Mouse (Mus musculus) spleen, adult 12 weeks (tissue): Measurements from ENCODE around the gene Ick.
A peak's percentile ranks its signal among the peaks of the same experiment; 100 is the strongest.
"Not testable (repeated sequence)": the region's sequence is repeated elsewhere in the genome, so short reads cannot be mapped to it uniquely, and the experiment has no call there.

ENCODE experiments used
- DNase-seq: peaks from one replicate; pipeline ENCODE4 v3.0.0; 2022; ENCODE audit warnings: low spot score

The Ick gene

GRCm38 (mm10) chr9:78108796-78109239 is at the start of gene Ick, which contains the start of gene Fbxo9:
TSS of gene Ick (plus strand) at chr9:78109192.
TSS of gene Fbxo9 (minus strand) at chr9:78109065.
- DNase-seq, result peak; percentile 79

- DNase-seq, result no peak
Observed at GRCm38 (mm10) chr9:78059525-78060120, 49.4 kb upstream of the Ick start.

DNA sequence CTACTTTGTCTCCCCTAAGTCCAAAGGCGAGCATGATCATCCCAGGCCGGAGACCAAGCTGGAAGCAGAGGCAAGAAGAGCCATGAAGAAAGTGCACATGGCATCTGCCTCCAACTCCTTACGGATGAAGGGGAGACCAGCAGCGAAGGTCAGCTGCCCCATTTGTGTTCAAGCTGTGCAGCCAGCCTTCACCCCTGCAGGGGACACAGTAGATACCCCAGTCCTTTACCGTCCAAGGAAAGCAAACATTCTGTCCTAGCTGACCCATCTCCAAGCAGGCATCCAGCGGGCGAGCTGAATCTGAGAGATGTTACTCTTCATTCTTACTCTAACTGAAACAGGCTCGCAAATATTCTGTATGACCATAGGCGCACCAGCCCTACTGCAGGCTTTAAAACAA is 46.6 kb upstream of the Ick start:
- DNase-seq, result no peak

- no peak for DNase-seq
Observed at GRCm38 (mm10) chr9:78064121-78064520, 44.9 kb upstream of the Ick start.

DNA sequence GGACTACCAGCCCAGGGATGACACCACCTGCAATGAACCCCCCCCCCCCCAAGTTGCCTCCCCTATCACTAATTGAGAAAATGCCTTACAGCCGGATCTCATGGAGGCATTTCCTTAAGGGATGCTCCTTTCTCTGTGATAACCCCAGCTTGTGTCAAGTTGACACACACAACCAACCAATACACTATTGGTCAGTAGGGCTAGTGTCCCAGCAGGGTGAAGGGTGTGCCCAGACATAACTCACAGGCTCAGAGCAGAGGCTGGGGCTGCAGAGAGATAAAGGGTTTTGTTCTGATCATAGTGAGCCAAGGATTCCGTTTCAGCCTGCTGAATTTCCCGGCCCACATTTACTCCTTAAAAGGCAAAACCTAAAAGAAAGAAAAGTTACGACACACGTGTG is 38.5 kb upstream of the Ick start:
- no peak for DNase-seq

DNA sequence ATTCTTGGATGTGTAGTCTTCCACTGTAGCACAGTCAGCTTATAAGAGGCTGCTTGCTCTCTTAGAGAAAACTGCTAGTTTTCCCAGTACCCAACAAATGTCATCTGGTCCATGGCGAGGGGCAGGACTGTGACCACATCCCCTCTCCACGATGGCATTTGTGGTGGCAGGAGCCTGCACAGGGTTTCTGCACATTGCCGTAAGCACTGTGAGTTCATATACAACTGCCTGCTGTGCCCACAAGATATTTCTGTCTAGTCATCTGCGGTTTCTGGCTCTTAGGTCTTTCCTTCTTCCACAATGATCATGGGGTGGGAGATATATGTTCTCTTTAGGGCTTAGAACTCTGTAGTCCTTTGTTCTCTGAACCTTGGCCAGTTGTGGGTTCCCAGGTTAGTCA is 37.4 kb upstream of the Ick start:
- no peak for DNase-seq

DNA sequence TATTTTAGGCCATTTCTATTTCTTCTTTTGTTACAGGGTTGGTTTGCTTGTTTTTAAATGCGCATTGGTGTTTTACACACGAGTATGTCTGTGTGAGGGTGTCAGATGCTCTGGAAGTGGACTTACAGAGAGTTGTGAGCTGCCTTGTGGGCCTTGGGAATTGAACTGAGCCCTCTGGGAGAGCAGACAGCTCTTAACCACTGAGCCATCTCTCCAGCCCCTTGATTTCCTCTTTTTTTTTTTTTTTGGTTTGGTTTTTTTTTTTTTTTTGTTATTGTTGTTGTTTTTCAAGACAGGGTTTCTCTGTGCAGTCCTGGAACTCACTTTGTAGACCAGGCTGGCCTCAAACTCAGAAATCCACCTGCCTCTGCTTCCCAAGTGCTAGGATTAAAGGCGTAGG is 35.7 kb upstream of the Ick start:
- not testable (repeated sequence) for DNase-seq

GRCm38 (mm10) chr9:78073713-78074340 is 35.2 kb upstream of the Ick start:
- no peak for DNase-seq

DNA sequence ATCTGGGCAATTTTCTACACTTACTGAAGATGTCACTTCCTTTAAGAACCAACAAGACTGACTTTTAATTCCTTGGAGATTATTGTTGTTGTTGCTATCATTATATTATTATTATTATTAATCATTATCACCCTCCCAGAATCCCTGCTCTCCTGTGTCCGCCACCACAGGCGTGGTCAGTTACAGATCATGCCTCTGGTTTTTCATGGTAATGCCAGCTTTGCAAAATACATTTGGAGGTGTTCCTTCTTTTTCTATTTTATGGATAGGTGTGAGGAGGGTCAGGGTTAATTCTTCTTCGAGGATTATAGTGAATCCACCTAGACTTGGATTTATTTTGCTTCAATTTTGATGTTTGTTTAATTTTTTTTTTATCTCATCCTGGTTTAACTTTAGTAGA is 33.7 kb upstream of the Ick start:
- DNase-seq, result no peak

GRCm38 (mm10) chr9:78078240-78078639 is 30.8 kb upstream of the Ick start:
- no peak for DNase-seq

DNA sequence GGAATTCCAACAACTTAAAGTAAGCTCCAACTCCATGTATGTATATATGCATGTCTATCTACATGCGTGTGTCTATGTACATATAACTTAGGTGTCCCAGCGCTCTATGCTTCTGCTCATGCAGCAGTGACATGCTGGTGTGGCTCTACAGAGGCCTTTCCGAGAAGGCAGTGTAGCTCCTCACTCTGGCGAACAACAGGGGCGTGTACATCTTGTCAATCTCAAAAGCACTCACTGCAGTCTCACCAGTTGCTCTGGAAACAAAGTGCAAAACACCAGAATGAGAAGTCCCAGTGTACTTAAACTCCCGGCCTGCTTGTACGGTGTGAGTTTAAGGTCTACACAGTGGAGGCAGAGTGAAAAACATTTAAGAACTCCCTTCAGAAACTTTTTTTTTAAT is 27.2 kb upstream of the Ick start:
- DNase-seq, result no peak

DNA sequence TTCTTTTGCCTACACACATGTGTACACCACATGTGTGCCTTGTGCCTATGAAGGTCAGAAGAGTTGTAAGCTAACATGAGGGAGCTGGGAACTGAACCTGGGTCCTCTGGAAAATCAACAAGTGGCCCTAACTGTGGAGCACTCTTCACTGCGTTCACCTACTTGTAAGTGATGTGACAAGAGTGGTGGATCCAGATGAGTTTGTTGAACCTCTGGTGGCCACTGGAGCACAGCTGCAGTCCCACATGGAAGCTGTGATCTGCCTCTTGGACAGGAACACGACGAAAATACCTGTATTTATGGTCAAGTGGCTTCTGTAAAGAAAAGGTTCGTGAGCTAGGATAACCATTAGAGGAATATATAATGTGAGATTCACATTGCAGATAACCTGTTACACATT is 24.7 kb upstream of the Ick start:
- no peak for DNase-seq

- no peak for DNase-seq
Observed at GRCm38 (mm10) chr9:78085722-78086287, 23.2 kb upstream of the Ick start.

GRCm38 (mm10) chr9:78087751-78088150 is 21.2 kb upstream of the Ick start:
- DNase-seq, result no peak

DNA sequence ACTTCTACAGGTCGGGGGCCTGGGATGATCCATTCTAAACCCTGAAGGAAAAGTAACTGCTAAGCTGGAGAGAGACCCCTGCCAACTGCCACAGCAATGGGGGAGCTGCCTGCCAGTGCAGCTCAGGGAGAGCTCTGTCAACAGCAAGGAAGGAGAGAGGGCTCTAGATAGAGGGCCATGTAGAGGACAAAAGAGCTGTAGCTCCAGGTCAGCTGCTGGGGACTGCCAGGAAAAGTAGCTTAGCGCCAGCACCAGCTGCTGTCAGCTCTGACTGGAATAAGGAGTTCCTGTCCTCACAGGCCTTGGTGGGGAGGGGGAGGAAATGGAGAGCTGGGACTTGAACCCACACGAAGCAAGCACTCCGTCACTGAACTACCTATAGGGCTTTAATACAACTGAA is 20.5 kb upstream of the Ick start:
- no peak for DNase-seq

DNA sequence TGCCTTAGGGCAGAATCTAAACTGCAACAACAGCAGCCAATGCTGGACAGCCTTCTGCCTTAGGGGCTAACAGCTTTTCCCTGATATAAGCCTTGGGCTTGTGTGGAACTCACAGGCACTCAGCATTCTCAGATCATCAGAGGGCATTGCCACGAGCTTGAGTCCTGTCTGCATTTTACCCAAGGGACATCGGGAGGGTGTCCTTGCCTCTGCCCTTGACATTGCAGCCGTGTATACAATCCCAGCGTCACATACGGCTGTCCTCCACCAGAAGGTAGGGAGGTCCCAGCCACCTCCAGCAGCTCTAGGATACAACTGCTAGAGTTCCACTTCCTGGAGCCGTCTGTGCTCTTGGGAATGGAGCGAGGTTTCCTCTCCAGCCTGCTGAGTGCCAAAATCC is 20.0 kb upstream of the Ick start:
- no peak for DNase-seq

DNA sequence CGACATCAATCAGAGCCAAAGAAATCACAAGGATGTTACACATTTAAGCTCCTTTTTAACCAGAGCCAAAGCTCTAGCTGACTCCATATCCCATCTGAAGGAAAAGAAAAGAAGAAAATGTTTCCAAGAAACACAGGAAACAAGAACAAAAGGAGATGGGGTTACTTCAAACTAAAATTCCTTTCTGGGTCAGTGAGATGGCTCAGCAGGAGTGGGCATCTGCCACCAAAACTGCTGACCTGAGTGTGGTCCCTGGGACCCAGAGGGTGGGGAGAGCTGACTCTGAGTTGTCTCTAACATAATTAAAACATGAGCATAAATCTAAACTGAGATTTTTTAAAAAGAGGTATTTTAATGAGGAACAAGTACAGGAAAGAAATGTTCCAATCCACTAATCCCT is 19.1 kb upstream of the Ick start:
- no peak for DNase-seq

DNA sequence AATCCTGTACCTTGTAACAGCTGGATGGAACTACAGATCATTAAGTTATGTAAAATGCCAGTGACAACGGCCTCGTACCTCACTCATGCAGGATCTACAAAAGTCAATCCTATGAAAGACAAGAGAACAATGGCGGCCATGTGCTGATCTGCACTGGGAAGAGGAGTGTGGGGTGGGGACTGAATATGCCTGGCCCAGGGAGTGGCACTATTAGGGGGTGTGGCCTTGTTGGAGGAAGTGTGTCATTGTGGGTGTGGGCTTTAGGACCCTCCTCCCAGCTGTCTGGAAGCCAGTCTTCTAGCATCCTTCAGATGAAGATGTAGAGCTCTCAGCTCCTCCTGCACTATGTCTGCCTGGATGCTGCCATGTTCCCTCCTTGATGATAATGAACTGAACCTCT is 18.4 kb upstream of the Ick start:
- DNase-seq, result no peak

DNA sequence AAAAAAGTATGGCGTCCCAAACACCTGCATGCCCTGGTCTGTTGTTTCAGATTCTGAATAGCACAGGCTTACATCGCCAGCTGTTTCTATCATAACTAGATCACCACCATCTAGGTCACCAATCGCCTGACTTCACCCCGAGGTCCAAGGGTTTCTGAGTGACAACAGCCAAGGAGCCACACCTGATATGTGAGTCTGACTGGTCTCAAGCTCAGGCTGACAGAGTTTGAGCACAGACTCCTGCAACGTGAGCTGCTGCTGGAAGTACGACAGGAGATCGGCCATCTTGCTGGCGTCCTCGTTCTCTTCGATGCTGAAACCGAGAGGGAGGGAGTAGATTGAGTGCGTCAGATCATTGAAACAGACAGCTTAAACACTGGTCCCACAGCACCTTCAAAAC is 13.3 kb upstream of the Ick start:
- no peak for DNase-seq

DNA sequence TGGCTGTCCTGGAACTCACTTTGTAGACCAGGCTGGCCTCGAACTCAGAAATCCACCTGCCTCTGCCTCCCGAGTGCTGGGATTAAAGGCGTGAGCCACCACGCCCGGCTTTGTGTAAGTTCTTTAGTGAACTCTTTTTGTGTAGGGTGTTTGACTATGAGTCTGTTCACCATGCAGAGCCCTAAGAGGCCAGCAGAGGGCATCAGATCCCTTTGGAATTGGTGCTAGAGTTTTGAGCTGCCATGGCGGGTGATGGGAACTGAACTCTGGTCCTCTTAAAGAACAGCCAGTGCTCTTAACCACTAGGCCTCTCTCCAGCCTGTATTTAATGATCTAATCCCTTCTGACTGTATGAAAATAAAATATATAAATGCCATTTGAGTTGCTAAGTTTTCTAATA is 12.6 kb upstream of the Ick start:
- DNase-seq, result no peak

- DNase-seq, result no peak
Observed at GRCm38 (mm10) chr9:78100956-78101355, 8.0 kb upstream of the Ick start.

GRCm38 (mm10) chr9:78101431-78101830 is 7.6 kb upstream of the Ick start:
- no peak for DNase-seq

GRCm38 (mm10) chr9:78103965-78104560 is 4.9 kb upstream of the Ick start:
- DNase-seq, result no peak
